Mouse (Mus musculus) CH12.LX (cell line): ENCODE measurements around the gene Gm11567. TPM values are rescaled to one million over a fixed set of nuclear protein-coding genes. Genes with fewer than 3 reads are reported as not detected.

ENCODE experiments used
- DNase-seq: peaks from one replicate; pipeline ENCODE4 v3.0.0-alpha.2; 2013; ENCODE audit errors: extremely low read depth
- H3K27ac ChIP-seq: 2 replicates; pipeline ENCODE4 v1.5.1; 2012; ENCODE audit warnings: low read depth, mild to moderate bottlenecking, control low read depth, moderate library complexity; ENCODE audit not compliant: insufficient read depth
- H3K27me3 ChIP-seq: replicated peaks from 2 replicates; pipeline ENCODE3; 2012; ENCODE audit warnings: inconsistent platforms
- H3K36me3 ChIP-seq, 2 experiments: replicated peaks in 1 of 2; 2 replicates each; pipeline versions ENCODE3 to v1.6.1; 2012; ENCODE audit warnings: inconsistent platforms in 1 of 2, low read length in 1 of 2, mild to moderate bottlenecking in 1 of 2, mixed read lengths in 1 of 2, moderate library complexity in 1 of 2; ENCODE audit not compliant: control insufficient read depth in 1 of 2, insufficient read depth in 1 of 2
- H3K4me1 ChIP-seq, 2 experiments: 2 replicates each; pipeline ENCODE4 v1.6.1; 2012; ENCODE audit warnings: inconsistent platforms in 1 of 2, moderate library complexity in 1 of 2; ENCODE audit not compliant: insufficient read depth in 2 of 2, control insufficient read depth in 1 of 2
- H3K4me2 ChIP-seq: 2 replicates; pipeline ENCODE4 v1.6.1; 2012; ENCODE audit warnings: low read depth, mild to moderate bottlenecking, control low read depth; ENCODE audit not compliant: poor library complexity, insufficient read depth, severe bottlenecking
- H3K4me3 ChIP-seq, 3 experiments: fragments of 150-350 bp in 1 of 3; sonication (generic) in 1 of 3; replicated peaks in 1 of 3; 2 replicates each; pipeline versions ENCODE3 to v1.5.1; 2011 to 2012; ENCODE audit warnings: low read depth in 2 of 3, low read length in 2 of 3, mild to moderate bottlenecking in 2 of 3, moderate library complexity in 2 of 3, control low read depth in 1 of 3, improper control_type of control experiment in 1 of 3, inconsistent platforms in 1 of 3, mixed read lengths in 1 of 3; ENCODE audit not compliant: poor library complexity in 1 of 3
- H3K79me2 ChIP-seq: replicated peaks from 2 replicates; pipeline ENCODE4 v1.6.1; 2012; ENCODE audit warnings: mild to moderate bottlenecking, moderate library complexity; ENCODE audit not compliant: control insufficient read depth, poor library complexity, insufficient read depth, severe bottlenecking; ENCODE audit errors: extremely low read depth
- H3K9ac ChIP-seq: 2 replicates; pipeline ENCODE4 v1.6.1; 2012; ENCODE audit warnings: low read depth, mild to moderate bottlenecking, control low read depth, moderate library complexity; ENCODE audit not compliant: insufficient read depth
- H3K9me3 ChIP-seq: replicated peaks from 2 replicates; pipeline ENCODE3; 2012; ENCODE audit warnings: low read length, inconsistent platforms, mixed read lengths
- BHLHE40 ChIP-seq: IDR thresholded peaks from 2 replicates; pipeline ENCODE4 v1.6.1; 2011; ENCODE audit warnings: mild to moderate bottlenecking, low read depth, low read length, improper control_type of control experiment
- CHD1 ChIP-seq: IDR thresholded peaks from 2 replicates; pipeline ENCODE4 v1.6.1; 2012; ENCODE audit warnings: low read depth, low read length, improper control_type of control experiment, inconsistent platforms
- CHD2 ChIP-seq: IDR thresholded peaks from 2 replicates; pipeline ENCODE4 v1.6.1; 2011; ENCODE audit warnings: low read length, improper control_type of control experiment
- E2F4 ChIP-seq: IDR thresholded peaks from 2 replicates; pipeline ENCODE4 v1.6.1; 2011; ENCODE audit warnings: low read depth, low read length, improper control_type of control experiment; ENCODE audit not compliant: insufficient replicate concordance
- ELF1 ChIP-seq: IDR thresholded peaks from 2 replicates; pipeline ENCODE4 v1.6.1; 2014; ENCODE audit warnings: low read depth, mild to moderate bottlenecking, inconsistent platforms, low read length, improper control_type of control experiment
- EP300 ChIP-seq: IDR thresholded peaks from 2 replicates; pipeline ENCODE4 v1.6.1; 2011; ENCODE audit warnings: low read length, improper control_type of control experiment
- ETS1 ChIP-seq: conservative IDR thresholded peaks from 2 replicates; pipeline ENCODE4 v1.6.1; 2012; ENCODE audit warnings: low read depth, mild to moderate bottlenecking, inconsistent platforms, low read length, improper control_type of control experiment, moderate library complexity
- GABPA ChIP-seq: IDR thresholded peaks from 2 replicates; pipeline ENCODE4 v1.6.1; 2012; ENCODE audit warnings: low read depth, low read length, improper control_type of control experiment, inconsistent platforms; ENCODE audit not compliant: insufficient replicate concordance
- JUN ChIP-seq: IDR thresholded peaks from 2 replicates; pipeline ENCODE4 v1.6.1; 2011; ENCODE audit warnings: low read depth, mild to moderate bottlenecking, low read length, improper control_type of control experiment, moderate library complexity; ENCODE audit not compliant: insufficient read depth
- JUND ChIP-seq: conservative IDR thresholded peaks from 2 replicates; pipeline ENCODE4 v1.6.1; 2011; ENCODE audit warnings: low read depth, low read length, improper control_type of control experiment
- MAX ChIP-seq: IDR thresholded peaks from 2 replicates; pipeline ENCODE4 v1.6.1; 2011; ENCODE audit warnings: low read length, improper control_type of control experiment
- MAZ ChIP-seq: IDR thresholded peaks from 2 replicates; pipeline ENCODE4 v1.6.1; 2012; ENCODE audit warnings: low read depth, mild to moderate bottlenecking, inconsistent platforms, low read length, improper control_type of control experiment, moderate library complexity
- MEF2A ChIP-seq: IDR thresholded peaks from 2 replicates; pipeline ENCODE4 v1.6.1; 2014; ENCODE audit warnings: low read depth, mild to moderate bottlenecking, inconsistent platforms, low read length, improper control_type of control experiment, borderline replicate concordance
- MYC ChIP-seq: IDR thresholded peaks from 2 replicates; pipeline ENCODE4 v1.6.1; 2011; ENCODE audit warnings: low read depth, mild to moderate bottlenecking, improper control_type of control experiment, low read length
- NELFE ChIP-seq: IDR thresholded peaks from 2 replicates; pipeline ENCODE4 v1.6.1; 2011; ENCODE audit warnings: low read depth, low read length, improper control_type of control experiment
- NRF1 ChIP-seq: IDR thresholded peaks from 2 replicates; pipeline ENCODE4 v1.6.1; 2014; ENCODE audit warnings: low read depth, mild to moderate bottlenecking, inconsistent platforms, low read length, improper control_type of control experiment, moderate library complexity
- PAX5 ChIP-seq: IDR thresholded peaks from 2 replicates; pipeline ENCODE4 v1.6.1; 2012; ENCODE audit warnings: low read length, inconsistent platforms, mixed read lengths
- POLR2A ChIP-seq: IDR thresholded peaks from 2 replicates; pipeline ENCODE4 v1.6.1; 2011; ENCODE audit warnings: low read depth, mild to moderate bottlenecking, improper control_type of control experiment, low read length
- POLR2AphosphoS2 ChIP-seq: IDR thresholded peaks from 2 replicates; pipeline ENCODE4 v1.6.1; 2011; ENCODE audit warnings: low read depth, low read length, improper control_type of control experiment
- SIN3A ChIP-seq: IDR thresholded peaks from 2 replicates; pipeline ENCODE4 v1.6.1; 2012; ENCODE audit warnings: low read length, improper control_type of control experiment, inconsistent platforms
- SMC3 ChIP-seq: IDR thresholded peaks from 2 replicates; pipeline ENCODE4 v1.6.1; 2011; ENCODE audit warnings: low read depth, low read length, improper control_type of control experiment
- USF2 ChIP-seq: conservative IDR thresholded peaks from 2 replicates; pipeline ENCODE4 v1.6.1; 2011; ENCODE audit warnings: low read depth, low read length, improper control_type of control experiment
- ZC3H11A ChIP-seq: IDR thresholded peaks from 2 replicates; pipeline ENCODE4 v1.6.1; 2012; ENCODE audit warnings: low read depth, mild to moderate bottlenecking, inconsistent platforms, low read length, improper control_type of control experiment
- ZKSCAN1 ChIP-seq: IDR thresholded peaks from 2 replicates; pipeline ENCODE4 v1.6.1; 2012; ENCODE audit warnings: low read depth, inconsistent platforms, low read length, improper control_type of control experiment, borderline replicate concordance
- ZMIZ1 ChIP-seq: IDR thresholded peaks from 2 replicates; pipeline ENCODE4 v1.6.1; 2012; ENCODE audit warnings: low read depth, mild to moderate bottlenecking, inconsistent platforms, low read length, improper control_type of control experiment
- dilution Hi-C: fragments of 300-500 bp; cut with MboI; formaldehyde crosslinking; loops from 2 replicates; pipeline ENCODE4 v1.14.3; 2020; ENCODE audit warnings: low sequenced_read_pairs; ENCODE audit not compliant: extremely low pct_unique_long_range_greater_than_20kb, extremely low pct_ligation_motif_present
- in situ Hi-C: fragments of 300-500 bp; cut with MboI; formaldehyde crosslinking; loops from 3 replicates; pipeline ENCODE4 v1.14.3; 2019; ENCODE audit warnings: low sequenced_read_pairs, low pct_ligation_motif_present, low pct_unique_long_range_greater_than_20kb, mixed read lengths
- polyA plus RNA-seq: library from polyadenylated mRNA; unstranded; fragments of >175 nt; gene quantifications from 2 replicates; pipeline ENCODE4 v1.2.1, GENCODE M21; 2012; ENCODE audit warnings: low read depth; ENCODE audit not compliant: insufficient read length
- total RNA-seq, 2 experiments: library from RNA; depleted of rRNA; stranded (reverse); fragments of 300-350 nt in 1 of 2; fragments of >200 nt in 1 of 2; gene quantifications; 2 replicates each; pipeline ENCODE4 v1.2.3; 2012 to 2014

Gm11567 gene
- total and polyA plus RNA-seq, 3 experiments, result not detected

- no peaks in the 10 kb centered on the region for H3K4me1 ChIP-seq
- in situ Hi-C loops (no loop called here), dilution Hi-C loops (no loop called here)
- TF ChIP-seq JUND (no peak), E2F4 (no peak), POLR2A (no peak), SMC3 (no peak), CHD1 (no peak), MAZ (no peak), ZKSCAN1 (no peak), GABPA (no peak), ZMIZ1 (no peak), ELF1 (no peak), JUN (no peak), CHD2 (no peak), MEF2A (no peak), NRF1 (no peak)
- peaks cover 57% of the 10 kb centered on the region for H3K27me3 ChIP-seq
- H3K9me3 ChIP-seq, result no peaks in the 10 kb centered on the region
- H3K4me2 ChIP-seq, result no peak within 1 kb of the TSS
- H3K9ac ChIP-seq, result no peak within 1 kb of the TSS
- no peak within 1 kb of the TSS for H3K4me3 ChIP-seq
- no peak within 1 kb of the TSS for H3K27ac ChIP-seq
- DNase-seq, result no peak
- H3K36me3 ChIP-seq, result no peaks in the 10 kb centered on the region
- no peaks in the 10 kb centered on the region for H3K79me2 ChIP-seq
These were observed 28.6 kb downstream of the Gm11567 start, which contains the start of gene Krtap31-1 for GRCm38 (mm10) chr11:99907620-99908019. TSS of gene Krtap31-1 (plus strand) at chr11:99907920.

GRCm38 (mm10) chr11:99914451-99914850 is 35.5 kb downstream of the Gm11567 start, which contains the start of gene Gm11565:
TSS of gene Gm11565 (plus strand) at chr11:99914751.
- Histone ChIP-seq H3K9me3 (no peaks in the 10 kb centered on the region), H3K9ac (no peak within 1 kb of the TSS), H3K36me3 (no peaks in the 10 kb centered on the region), H3K79me2 (no peaks in the 10 kb centered on the region), H3K4me1 (no peaks in the 10 kb centered on the region), H3K4me3 (no peak within 1 kb of the TSS), H3K27me3 (peaks cover 83% of the 10 kb centered on the region), H3K4me2 (no peak within 1 kb of the TSS), H3K27ac (no peak within 1 kb of the TSS)
- dilution Hi-C loops (no loop called here), in situ Hi-C loops (no loop called here)
- TF ChIP-seq BHLHE40 (no peak), MYC (no peak), MAX (no peak), EP300 (no peak), SIN3A (no peak), POLR2AphosphoS2 (no peak), ETS1 (no peak), NELFE (no peak), ZC3H11A (no peak), ZKSCAN1 (no peak), USF2 (no peak), PAX5 (no peak), SMC3 (no peak), ZMIZ1 (no peak)
- DNase-seq, result no peak

Other genes with a start within 250 kb of the Gm11567 start
Only the 20 nearest of the 35 such genes appear.
- not detected in 2 replicates for gene Gm11595, start 106.3 kb upstream of the Gm11567 start, total RNA-seq (2012; rRNA removed)
- gene Gm11595, start 106.3 kb upstream of the Gm11567 start, total RNA-seq (2014; rRNA removed), result not detected in 2 replicates
- gene Gm11595, start 106.3 kb upstream of the Gm11567 start, polyA plus RNA-seq, result not detected in 2 replicates
- not detected in 2 replicates for gene Krtap4-8, start 98.5 kb upstream of the Gm11567 start, total RNA-seq (2012; rRNA removed)
- not detected in 2 replicates for gene Krtap4-8, start 98.5 kb upstream of the Gm11567 start, total RNA-seq (2014; rRNA removed)
- gene Krtap4-8, start 98.5 kb upstream of the Gm11567 start, polyA plus RNA-seq, result not detected in 2 replicates
- gene Krtap4-9, start 94.0 kb upstream of the Gm11567 start, total RNA-seq (2012; rRNA removed), result not detected in 2 replicates
- gene Krtap4-9, start 94.0 kb upstream of the Gm11567 start, total RNA-seq (2014; rRNA removed), result not detected in 2 replicates
- not detected in 2 replicates for gene Krtap4-9, start 94.0 kb upstream of the Gm11567 start, polyA plus RNA-seq
- gene Gm11596, start 85.7 kb upstream of the Gm11567 start, total RNA-seq (2012; rRNA removed), result not detected in 2 replicates
- gene Gm11596, start 85.7 kb upstream of the Gm11567 start, total RNA-seq (2014; rRNA removed), result not detected in 2 replicates
- not detected in 2 replicates for gene Gm11596, start 85.7 kb upstream of the Gm11567 start, polyA plus RNA-seq
- not detected in 2 replicates for gene Gm11569, start 80.3 kb upstream of the Gm11567 start, total RNA-seq (2012; rRNA removed)
- gene Gm11569, start 80.3 kb upstream of the Gm11567 start, total RNA-seq (2014; rRNA removed), result not detected in 2 replicates
- not detected in 2 replicates for gene Gm11569, start 80.3 kb upstream of the Gm11567 start, polyA plus RNA-seq
- gene Gm11554, start 74.7 kb upstream of the Gm11567 start, total RNA-seq (2012; rRNA removed), result not detected in 2 replicates
- gene Gm11554, start 74.7 kb upstream of the Gm11567 start, total RNA-seq (2014; rRNA removed), result not detected in 2 replicates
- not detected in 2 replicates for gene Gm11554, start 74.7 kb upstream of the Gm11567 start, polyA plus RNA-seq
- gene Krtap4-13, start 69.3 kb upstream of the Gm11567 start, total RNA-seq (2012; rRNA removed), result not detected in 2 replicates
- not detected in 2 replicates for gene Krtap4-13, start 69.3 kb upstream of the Gm11567 start, total RNA-seq (2014; rRNA removed)
- not detected in 2 replicates for gene Krtap4-13, start 69.3 kb upstream of the Gm11567 start, polyA plus RNA-seq
- not detected in 2 replicates for gene Gm11564, start 63.5 kb upstream of the Gm11567 start, total RNA-seq (2012; rRNA removed)
- not detected in 2 replicates for gene Gm11564, start 63.5 kb upstream of the Gm11567 start, total RNA-seq (2014; rRNA removed)
- gene Gm11564, start 63.5 kb upstream of the Gm11567 start, polyA plus RNA-seq, result not detected in 2 replicates
- not detected in 2 replicates for gene 2300003K06Rik, start 41.1 kb upstream of the Gm11567 start, total RNA-seq (2012; rRNA removed)
- gene 2300003K06Rik, start 41.1 kb upstream of the Gm11567 start, total RNA-seq (2014; rRNA removed), result not detected in 2 replicates
- gene 2300003K06Rik, start 41.1 kb upstream of the Gm11567 start, polyA plus RNA-seq, result not detected in 2 replicates
- not detected in 2 replicates for gene Krtap4-16, start 27.6 kb upstream of the Gm11567 start, total RNA-seq (2012; rRNA removed)
- not detected in 2 replicates for gene Krtap4-16, start 27.6 kb upstream of the Gm11567 start, total RNA-seq (2014; rRNA removed)
- not detected in 2 replicates for gene Krtap4-16, start 27.6 kb upstream of the Gm11567 start, polyA plus RNA-seq
- not detected in 2 replicates for gene Gm11568, start 21.3 kb upstream of the Gm11567 start, total RNA-seq (2012; rRNA removed)
- not detected in 2 replicates for gene Gm11568, start 21.3 kb upstream of the Gm11567 start, total RNA-seq (2014; rRNA removed)
- gene Gm11568, start 21.3 kb upstream of the Gm11567 start, polyA plus RNA-seq, result not detected in 2 replicates
- gene Gm11559, start 14.7 kb upstream of the Gm11567 start, total RNA-seq (2012; rRNA removed), result not detected in 2 replicates
- gene Gm11559, start 14.7 kb upstream of the Gm11567 start, total RNA-seq (2014; rRNA removed), result not detected in 2 replicates
- gene Gm11559, start 14.7 kb upstream of the Gm11567 start, polyA plus RNA-seq, result not detected in 2 replicates
- gene Krtap9-1, start 5.8 kb upstream of the Gm11567 start, total RNA-seq (2012; rRNA removed), result not detected in 2 replicates
- gene Krtap9-1, start 5.8 kb upstream of the Gm11567 start, total RNA-seq (2014; rRNA removed), result not detected in 2 replicates
- gene Krtap9-1, start 5.8 kb upstream of the Gm11567 start, polyA plus RNA-seq, result not detected in 2 replicates
- gene Krtap31-1, start 28.7 kb downstream of the Gm11567 start, total RNA-seq (2012; rRNA removed), result not detected in 2 replicates
- gene Krtap31-1, start 28.7 kb downstream of the Gm11567 start, total RNA-seq (2014; rRNA removed), result not detected in 2 replicates
- gene Krtap31-1, start 28.7 kb downstream of the Gm11567 start, polyA plus RNA-seq, result not detected in 2 replicates
- gene Gm11565, start 35.6 kb downstream of the Gm11567 start, total RNA-seq (2012; rRNA removed), result not detected in 2 replicates
- not detected in 2 replicates for gene Gm11565, start 35.6 kb downstream of the Gm11567 start, total RNA-seq (2014; rRNA removed)
- not detected in 2 replicates for gene Gm11565, start 35.6 kb downstream of the Gm11567 start, polyA plus RNA-seq
- not detected in 2 replicates for gene Krtap31-2, start 57.1 kb downstream of the Gm11567 start, total RNA-seq (2012; rRNA removed)
- not detected in 2 replicates for gene Krtap31-2, start 57.1 kb downstream of the Gm11567 start, total RNA-seq (2014; rRNA removed)
- not detected in 2 replicates for gene Krtap31-2, start 57.1 kb downstream of the Gm11567 start, polyA plus RNA-seq
- not detected in 2 replicates for gene Krtap9-5, start 69.3 kb downstream of the Gm11567 start, total RNA-seq (2012; rRNA removed)
- gene Krtap9-5, start 69.3 kb downstream of the Gm11567 start, total RNA-seq (2014; rRNA removed), result not detected in 2 replicates
- gene Krtap9-5, start 69.3 kb downstream of the Gm11567 start, polyA plus RNA-seq, result not detected in 2 replicates
- gene Krtap29-1, start 99.9 kb downstream of the Gm11567 start, total RNA-seq (2012; rRNA removed), result not detected in 2 replicates
- not detected in 2 replicates for gene Krtap29-1, start 99.9 kb downstream of the Gm11567 start, total RNA-seq (2014; rRNA removed)
- not detected in 2 replicates for gene Krtap29-1, start 99.9 kb downstream of the Gm11567 start, polyA plus RNA-seq
- gene Krtap16-1, start 107.4 kb downstream of the Gm11567 start, total RNA-seq (2012; rRNA removed), result not detected in 2 replicates
- gene Krtap16-1, start 107.4 kb downstream of the Gm11567 start, total RNA-seq (2014; rRNA removed), result not detected in 2 replicates
- gene Krtap16-1, start 107.4 kb downstream of the Gm11567 start, polyA plus RNA-seq, result not detected in 2 replicates
- gene Krtap17-1, start 114.8 kb downstream of the Gm11567 start, total RNA-seq (2012; rRNA removed), result not detected in 2 replicates
- not detected in 2 replicates for gene Krtap17-1, start 114.8 kb downstream of the Gm11567 start, total RNA-seq (2014; rRNA removed)
- not detected in 2 replicates for gene Krtap17-1, start 114.8 kb downstream of the Gm11567 start, polyA plus RNA-seq